Mouse (Mus musculus): Measurements from ENCODE around the gene Ankmy2. TPM values are rescaled to one million over a fixed set of nuclear protein-coding genes. Genes with fewer than 3 reads are reported as not detected.

The Ankmy2 gene
- polyA plus RNA-seq, 1 experiment = not detected

- no peak for TF ChIP-seq POLR2A (IDR thresholded peaks at IDR 0.05; ENCODE audit: insufficient read depth, low read depth, low read length)
- no peak for TF ChIP-seq CTCF (IDR thresholded peaks at IDR 0.05; ENCODE audit: insufficient read depth, low read depth, low read length)
- Histone ChIP-seq H3K27ac (ENCODE audit: insufficient read depth, low read depth, low read length) (no peak overlapping the region), H3K4me3 (ENCODE audit: insufficient read depth, low read depth, low read length) (no peak overlapping the region), H3K4me1 (ENCODE audit: control insufficient read depth, insufficient read depth, low read length) (no peaks in the 10 kb centered on the region)
- 96% methylated on average over 2 of the region's 2 CpGs for WGBS
Observed at GRCm38 (mm10) chr12:36132254-36132653, 24.7 kb upstream of the Ankmy2 start.

- Histone ChIP-seq H3K4me1 (ENCODE audit: control insufficient read depth, insufficient read depth, low read length) (no peaks in the 10 kb centered on the region), H3K27ac (ENCODE audit: insufficient read depth, low read depth, low read length) (no peak overlapping the region), H3K4me3 (ENCODE audit: insufficient read depth, low read depth, low read length) (no peak overlapping the region)
- TF ChIP-seq CTCF (IDR thresholded peaks at IDR 0.05; ENCODE audit: insufficient read depth, low read depth, low read length) = no peak
- no peak for TF ChIP-seq POLR2A (IDR thresholded peaks at IDR 0.05; ENCODE audit: insufficient read depth, low read depth, low read length)
- 65% methylated on average over 3 of the region's 3 CpGs for WGBS
Observed at GRCm38 (mm10) chr12:36132668-36133067, 24.2 kb upstream of the Ankmy2 start.

DNA sequence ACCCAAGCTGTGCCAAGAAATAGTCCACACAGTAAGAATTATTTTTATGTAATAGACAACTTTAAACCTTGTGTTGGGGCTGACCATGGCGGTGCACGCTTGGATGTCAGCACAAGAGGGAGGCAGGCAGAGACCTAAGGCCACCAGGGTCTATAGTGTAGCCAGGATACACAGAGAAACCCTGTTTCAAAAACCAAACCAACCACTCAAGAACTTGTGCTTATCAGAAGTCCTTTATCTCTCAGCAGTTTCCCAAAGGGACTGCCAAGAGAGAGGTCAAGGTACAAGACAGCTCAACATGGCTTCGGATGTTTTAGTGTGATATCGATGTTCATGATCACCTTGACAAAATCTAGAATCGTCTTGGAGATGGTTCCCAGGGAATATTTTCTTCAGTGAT is 23.4 kb upstream of the Ankmy2 start:
- 95% methylated on average over 5 of the region's 5 CpGs for WGBS

GRCm38 (mm10) chr12:36134111-36134510 is 22.8 kb upstream of the Ankmy2 start:
- Histone ChIP-seq H3K4me3 (ENCODE audit: insufficient read depth, low read depth, low read length) (no peak overlapping the region), H3K27ac (ENCODE audit: insufficient read depth, low read depth, low read length) (no peak overlapping the region), H3K4me1 (ENCODE audit: control insufficient read depth, insufficient read depth, low read length) (no peaks in the 10 kb centered on the region)
- TF ChIP-seq POLR2A (IDR thresholded peaks at IDR 0.05; ENCODE audit: insufficient read depth, low read depth, low read length) (no peak), CTCF (IDR thresholded peaks at IDR 0.05; ENCODE audit: insufficient read depth, low read depth, low read length) (no peak)
- WGBS = 94% methylated on average over 5 of the region's 5 CpGs

More for the DNA sequence above, 23.4 kb upstream of the Ankmy2 start:
- H3K4me3 ChIP-seq (ENCODE audit: insufficient read depth, low read depth, low read length) = no peak overlapping the region
- H3K4me1 ChIP-seq (ENCODE audit: control insufficient read depth, insufficient read depth, low read length) = no peaks in the 10 kb centered on the region
- no peak for TF ChIP-seq POLR2A (IDR thresholded peaks at IDR 0.05; ENCODE audit: insufficient read depth, low read depth, low read length)
- no peak overlapping the region for H3K27ac ChIP-seq (ENCODE audit: insufficient read depth, low read depth, low read length)

- Histone ChIP-seq H3K4me1 (ENCODE audit: control insufficient read depth, insufficient read depth, low read length) (no peaks in the 10 kb centered on the region), H3K4me3 (ENCODE audit: insufficient read depth, low read depth, low read length) (no peak overlapping the region), H3K27ac (ENCODE audit: insufficient read depth, low read depth, low read length) (no peak overlapping the region)
- TF ChIP-seq POLR2A (IDR thresholded peaks at IDR 0.05; ENCODE audit: insufficient read depth, low read depth, low read length) (no peak), CTCF (IDR thresholded peaks at IDR 0.05; ENCODE audit: insufficient read depth, low read depth, low read length) (no peak)
- 95% methylated on average over 3 of the region's 3 CpGs for whole genome bisulfite sequencing
Observed at GRCm38 (mm10) chr12:36135409-36135808, 21.5 kb upstream of the Ankmy2 start.

DNA sequence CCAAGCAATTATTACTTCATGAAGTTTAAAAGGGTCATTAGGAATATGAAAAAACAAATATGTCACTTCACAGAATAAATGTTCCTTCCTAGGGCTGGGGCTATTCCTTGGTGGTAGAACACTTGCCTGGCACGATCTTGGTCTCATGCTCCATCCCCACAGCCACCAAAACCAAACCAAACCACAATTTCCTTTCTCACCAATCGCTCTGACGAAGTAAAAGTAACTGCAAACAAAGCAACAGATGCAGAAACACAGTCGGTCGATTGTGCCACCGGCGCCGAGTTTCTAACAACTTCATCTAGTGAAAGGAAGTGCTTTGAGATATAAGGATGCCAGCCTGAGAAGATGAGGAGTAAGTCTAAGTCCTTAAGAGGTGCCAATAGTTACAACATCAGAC is 20.6 kb upstream of the Ankmy2 start:
- TF ChIP-seq POLR2A (IDR thresholded peaks at IDR 0.05; ENCODE audit: insufficient read depth, low read depth, low read length) = no peak
- TF ChIP-seq CTCF (IDR thresholded peaks at IDR 0.05; ENCODE audit: insufficient read depth, low read depth, low read length) = no peak
- H3K4me1 ChIP-seq (ENCODE audit: control insufficient read depth, insufficient read depth, low read length) = 0 out of 2 replicates have a peak, but pooled peaks cover 3% of the 10 kb centered on the region
- no peak overlapping the region for H3K27ac ChIP-seq (ENCODE audit: insufficient read depth, low read depth, low read length)
- WGBS = 98% methylated on average over 8 of the region's 8 CpGs
- H3K4me3 ChIP-seq (ENCODE audit: insufficient read depth, low read depth, low read length) = no peak overlapping the region

GRCm38 (mm10) chr12:36137192-36137591 is 19.7 kb upstream of the Ankmy2 start:
- no peak overlapping the region for H3K27ac ChIP-seq (ENCODE audit: insufficient read depth, low read depth, low read length)
- WGBS = 91% methylated on average over 4 of the region's 4 CpGs
- H3K4me3 ChIP-seq (ENCODE audit: insufficient read depth, low read depth, low read length) = no peak overlapping the region
- TF ChIP-seq POLR2A (IDR thresholded peaks at IDR 0.05; ENCODE audit: insufficient read depth, low read depth, low read length) = no peak
- TF ChIP-seq CTCF (IDR thresholded peaks at IDR 0.05; ENCODE audit: insufficient read depth, low read depth, low read length) = no peak
- H3K4me1 ChIP-seq (ENCODE audit: control insufficient read depth, insufficient read depth, low read length) = 0 out of 2 replicates have a peak, but pooled peaks cover 3% of the 10 kb centered on the region

- 57% methylated on average over 6 of the region's 6 CpGs for WGBS
- Histone ChIP-seq H3K4me1 (ENCODE audit: control insufficient read depth, insufficient read depth, low read length) (0 out of 2 replicates have a peak, but pooled peaks cover 3% of the 10 kb centered on the region), H3K4me3 (ENCODE audit: insufficient read depth, low read depth, low read length) (no peak overlapping the region), H3K27ac (ENCODE audit: insufficient read depth, low read depth, low read length) (no peak overlapping the region)
- TF ChIP-seq POLR2A (IDR thresholded peaks at IDR 0.05; ENCODE audit: insufficient read depth, low read depth, low read length) = no peak
- TF ChIP-seq CTCF (IDR thresholded peaks at IDR 0.05; ENCODE audit: insufficient read depth, low read depth, low read length) = no peak
Observed at GRCm38 (mm10) chr12:36140401-36140800, 16.5 kb upstream of the Ankmy2 start.

DNA sequence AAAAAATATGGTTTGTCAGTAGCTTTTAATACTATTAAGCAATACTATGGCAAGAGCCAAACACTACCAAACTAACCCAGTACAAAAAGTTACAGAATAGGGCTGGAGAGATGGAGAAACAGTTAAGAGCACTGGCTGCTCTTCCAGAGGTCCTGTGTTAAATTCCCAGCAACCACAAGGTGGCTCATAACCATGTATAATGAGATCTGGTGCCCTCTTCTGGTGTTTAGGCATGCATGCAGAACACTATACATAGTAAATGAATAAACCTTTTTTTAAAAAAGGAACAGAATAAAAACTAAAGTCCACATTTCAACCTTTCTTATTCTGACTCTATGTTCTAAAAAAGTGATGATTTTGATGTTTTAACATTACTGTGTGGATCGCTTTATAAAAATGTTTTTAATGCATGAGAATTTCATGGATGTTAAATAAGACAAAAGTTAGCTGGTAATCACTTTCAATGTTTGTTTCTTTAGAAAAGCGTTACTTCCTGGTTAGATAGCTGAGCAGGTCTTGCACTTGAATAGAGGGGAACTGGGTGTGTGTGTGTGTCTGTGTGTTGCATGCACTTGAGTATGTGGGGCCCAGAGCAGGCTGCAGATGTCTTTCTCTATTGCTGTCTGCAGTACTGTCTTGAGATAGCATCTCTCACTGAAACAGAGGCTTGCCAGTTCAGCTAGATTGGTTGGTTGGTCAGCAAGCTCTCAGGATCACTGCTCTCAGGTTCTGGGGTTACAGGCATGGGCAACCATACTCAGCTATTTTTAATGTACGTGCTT is 10.5 kb upstream of the Ankmy2 start:
- H3K4me3 ChIP-seq (ENCODE audit: insufficient read depth, low read depth, low read length) = no peak overlapping the region
- TF ChIP-seq CTCF (IDR thresholded peaks at IDR 0.05; ENCODE audit: insufficient read depth, low read depth, low read length) = no peak
- no peak for TF ChIP-seq POLR2A (IDR thresholded peaks at IDR 0.05; ENCODE audit: insufficient read depth, low read depth, low read length)
- no peaks in the 10 kb centered on the region for H3K4me1 ChIP-seq (ENCODE audit: control insufficient read depth, insufficient read depth, low read length)
- no peak overlapping the region for H3K27ac ChIP-seq (ENCODE audit: insufficient read depth, low read depth, low read length)
- WGBS = 96% methylated on average over 3 of the region's 3 CpGs

Measured in olfactory bulb, adult 2 months (tissue).